Mouse (Mus musculus): ENCODE measurements around the gene Entpd1. TPM values are rescaled to one million over a fixed set of nuclear protein-coding genes. Genes with fewer than 3 reads are reported as not detected.
"Not testable (repeated sequence)": the region's sequence is repeated elsewhere in the genome, so short reads cannot be mapped to it uniquely, and the experiment has no call there.

Gene Entpd1
- polyA plus RNA-seq, 1 experiment from 2014 or later = 6.3 TPM

- H3K27ac ChIP-seq = no peak overlapping the region
Observed at GRCm38 (mm10) chr19:40595231-40595630, 16.9 kb upstream of the Entpd1 start.

GRCm38 (mm10) chr19:40595831-40596230 lies 16.3 kb upstream of the Entpd1 start:
- DNase-seq (ENCODE audit: low spot score) = no peak
- H3K27ac ChIP-seq = no peak overlapping the region
- WGBS = 84% methylated on average over 8 of the region's 8 CpGs
- H3K4me3 ChIP-seq = no peak overlapping the region
- H3K36me3 ChIP-seq = peaks cover 6% of the 10 kb centered on the region; the same call in 1 of the 2 replicates
- no peaks in the 10 kb centered on the region for H3K27me3 ChIP-seq (ENCODE audit: insufficient read depth, poor library complexity, severe bottlenecking)
- no peaks in the 10 kb centered on the region for H3K4me1 ChIP-seq
- H3K9me3 ChIP-seq = no peaks in the 10 kb centered on the region

More at GRCm38 (mm10) chr19:40595231-40595630, 16.9 kb upstream of the Entpd1 start:
- H3K27me3 ChIP-seq (ENCODE audit: insufficient read depth, poor library complexity, severe bottlenecking) = no peaks in the 10 kb centered on the region
- peaks cover 8% of the 10 kb centered on the region; the same call in 1 of the 2 replicates for H3K36me3 ChIP-seq
- WGBS = 77% methylated on average over 3 of the region's 3 CpGs
- H3K4me3 ChIP-seq = no peak overlapping the region
- H3K4me1 ChIP-seq = no peaks in the 10 kb centered on the region
- no peak for DNase-seq (ENCODE audit: low spot score)
- H3K9me3 ChIP-seq = no peaks in the 10 kb centered on the region

GRCm38 (mm10) chr19:40600846-40601245 lies 11.3 kb upstream of the Entpd1 start:
- H3K9me3 ChIP-seq; H3K4me1 ChIP-seq; H3K4me3 ChIP-seq; H3K27me3 ChIP-seq (ENCODE audit: insufficient read depth, poor library complexity, severe bottlenecking); H3K27ac ChIP-seq; DNase-seq (ENCODE audit: low spot score): not testable (repeated sequence)
- 84% methylated on average over 5 of the region's 5 CpGs for WGBS
- peaks cover 12% of the 10 kb centered on the region; the same call in 1 of the 2 replicates for H3K36me3 ChIP-seq

- Histone ChIP-seq H3K4me3 (no peak overlapping the region), H3K27ac (no peak overlapping the region), H3K27me3 (ENCODE audit: insufficient read depth, poor library complexity, severe bottlenecking) (no peaks in the 10 kb centered on the region), H3K36me3 (peaks cover 19% of the 10 kb centered on the region), H3K9me3 (no peaks in the 10 kb centered on the region), H3K4me1 (no peaks in the 10 kb centered on the region)
- no peak for DNase-seq (ENCODE audit: low spot score)
- WGBS = 68% methylated on average over 3 of the region's 3 CpGs
Observed at GRCm38 (mm10) chr19:40601870-40602269, 10.3 kb upstream of the Entpd1 start.

GRCm38 (mm10) chr19:40605189-40605588 lies 7.0 kb upstream of the Entpd1 start:
- Histone ChIP-seq H3K4me3 (no peak overlapping the region), H3K27ac (no peak overlapping the region), H3K4me1 (no peaks in the 10 kb centered on the region), H3K27me3 (ENCODE audit: insufficient read depth, poor library complexity, severe bottlenecking) (no peaks in the 10 kb centered on the region), H3K36me3 (peaks cover 46% of the 10 kb centered on the region), H3K9me3 (no peaks in the 10 kb centered on the region)
- no peak for DNase-seq (ENCODE audit: low spot score)
- WGBS = 86% methylated on average over 9 of the region's 9 CpGs

GRCm38 (mm10) chr19:40607676-40608075 lies 4.5 kb upstream of the Entpd1 start:
- H3K9me3 ChIP-seq = no peaks in the 10 kb centered on the region
- H3K36me3 ChIP-seq = peaks cover 46% of the 10 kb centered on the region
- no peaks in the 10 kb centered on the region for H3K27me3 ChIP-seq (ENCODE audit: insufficient read depth, poor library complexity, severe bottlenecking)
- peaks cover 7% of the 10 kb centered on the region for H3K4me1 ChIP-seq
- no peak overlapping the region for H3K27ac ChIP-seq
- H3K4me3 ChIP-seq = no peak overlapping the region
- WGBS = 68% methylated on average over 6 of the region's 6 CpGs
- no peak for DNase-seq (ENCODE audit: low spot score)

GRCm38 (mm10) chr19:40614811-40615210 lies 2.6 kb downstream of the Entpd1 start:
- DNase-seq (ENCODE audit: low spot score) = no peak
- WGBS = 76% methylated on average over 7 of the region's 7 CpGs
- Histone ChIP-seq H3K36me3 (no peaks in the 10 kb centered on the region), H3K27me3 (ENCODE audit: insufficient read depth, poor library complexity, severe bottlenecking) (no peaks in the 10 kb centered on the region), H3K4me1 (peaks cover 7% of the 10 kb centered on the region), H3K27ac (no peak overlapping the region), H3K9me3 (no peaks in the 10 kb centered on the region), H3K4me3 (no peak overlapping the region)

GRCm38 (mm10) chr19:40616021-40616420 lies 3.9 kb downstream of the Entpd1 start:
- Histone ChIP-seq H3K36me3 (no peaks in the 10 kb centered on the region), H3K4me1 (peaks cover 6% of the 10 kb centered on the region), H3K4me3 (no peak overlapping the region), H3K9me3 (no peaks in the 10 kb centered on the region), H3K27ac (no peak overlapping the region), H3K27me3 (ENCODE audit: insufficient read depth, poor library complexity, severe bottlenecking) (no peaks in the 10 kb centered on the region)
- WGBS = 90% methylated on average over 7 of the region's 7 CpGs
- DNase-seq (ENCODE audit: low spot score) = no peak

- not testable (repeated sequence) for H3K27me3 ChIP-seq (ENCODE audit: insufficient read depth, poor library complexity, severe bottlenecking); H3K4me1 ChIP-seq; H3K4me3 ChIP-seq; H3K9me3 ChIP-seq; H3K36me3 ChIP-seq; H3K27ac ChIP-seq; DNase-seq (ENCODE audit: low spot score)
- 29% methylated on average over 16 of the region's 26 CpGs for WGBS
Observed at GRCm38 (mm10) chr19:40621616-40622015, 9.4 kb downstream of the Entpd1 start.

- H3K4me3 ChIP-seq = no peak overlapping the region
- no peak for DNase-seq (ENCODE audit: low spot score)
- H3K27ac ChIP-seq = no peak overlapping the region
- no peaks in the 10 kb centered on the region for H3K9me3 ChIP-seq
- H3K27me3 ChIP-seq (ENCODE audit: insufficient read depth, poor library complexity, severe bottlenecking) = no peaks in the 10 kb centered on the region
- no peaks in the 10 kb centered on the region for H3K36me3 ChIP-seq
- no peaks in the 10 kb centered on the region for H3K4me1 ChIP-seq
- 63% methylated on average over 12 of the region's 12 CpGs for WGBS
Observed at GRCm38 (mm10) chr19:40625935-40626334, 13.8 kb downstream of the Entpd1 start.

GRCm38 (mm10) chr19:40628950-40629349 lies 16.8 kb downstream of the Entpd1 start:
- no peaks in the 10 kb centered on the region for H3K27me3 ChIP-seq (ENCODE audit: insufficient read depth, poor library complexity, severe bottlenecking)
- H3K9me3 ChIP-seq = no peaks in the 10 kb centered on the region
- DNase-seq (ENCODE audit: low spot score) = no peak
- H3K36me3 ChIP-seq = no peaks in the 10 kb centered on the region
- H3K4me3 ChIP-seq = no peak overlapping the region
- no peaks in the 10 kb centered on the region for H3K4me1 ChIP-seq
- H3K27ac ChIP-seq = no peak overlapping the region

- H3K9me3 ChIP-seq = no peaks in the 10 kb centered on the region
- no peaks in the 10 kb centered on the region for H3K27me3 ChIP-seq (ENCODE audit: insufficient read depth, poor library complexity, severe bottlenecking)
- DNase-seq (ENCODE audit: low spot score) = no peak
- no peaks in the 10 kb centered on the region for H3K4me1 ChIP-seq
- H3K36me3 ChIP-seq = no peaks in the 10 kb centered on the region
- no peak overlapping the region for H3K27ac ChIP-seq
- WGBS = 81% methylated on average over 3 of the region's 3 CpGs
- H3K4me3 ChIP-seq = no peak overlapping the region
Observed at GRCm38 (mm10) chr19:40630096-40630495, 17.9 kb downstream of the Entpd1 start.

GRCm38 (mm10) chr19:40630606-40631005 lies 18.4 kb downstream of the Entpd1 start:
- WGBS = 59% methylated on average over 7 of the region's 7 CpGs
- no peak overlapping the region for H3K27ac ChIP-seq

GRCm38 (mm10) chr19:40632193-40632592 lies 20.0 kb downstream of the Entpd1 start:
- no peaks in the 10 kb centered on the region for H3K27me3 ChIP-seq (ENCODE audit: insufficient read depth, poor library complexity, severe bottlenecking)
- DNase-seq (ENCODE audit: low spot score) = no peak
- H3K27ac ChIP-seq = no peak overlapping the region
- H3K4me3 ChIP-seq = no peak overlapping the region
- H3K36me3 ChIP-seq = no peaks in the 10 kb centered on the region
- H3K9me3 ChIP-seq = no peaks in the 10 kb centered on the region
- WGBS = 74% methylated on average over 3 of the region's 3 CpGs
- H3K4me1 ChIP-seq = no peaks in the 10 kb centered on the region

More at GRCm38 (mm10) chr19:40630606-40631005, 18.4 kb downstream of the Entpd1 start:
- Histone ChIP-seq H3K4me3 (no peak overlapping the region), H3K4me1 (no peaks in the 10 kb centered on the region), H3K9me3 (no peaks in the 10 kb centered on the region), H3K27me3 (ENCODE audit: insufficient read depth, poor library complexity, severe bottlenecking) (no peaks in the 10 kb centered on the region), H3K36me3 (no peaks in the 10 kb centered on the region)
- DNase-seq (ENCODE audit: low spot score) = no peak
